Mouse (Mus musculus): Measurements from ENCODE around the gene 1700092M07Rik. TPM values are rescaled to one million over a fixed set of nuclear protein-coding genes. Genes with fewer than 3 reads are reported as not detected.
A peak's percentile ranks its signal among the peaks of the same experiment; 100 is the strongest.

1700092M07Rik gene
- polyA plus RNA-seq, 1 experiment, result 2.2 TPM

GRCm38 (mm10) chr19:8760757-8761156 lies 20.2 kb downstream of the 1700092M07Rik start:
- H3K4me3 ChIP-seq (ENCODE audit: low read depth, low read length), result no peak overlapping the region
- no peaks in the 10 kb centered on the region for H3K27me3 ChIP-seq (ENCODE audit: control insufficient read depth, insufficient read depth, low read length, poor library complexity, severe bottlenecking)
- peaks cover 36% of the 10 kb centered on the region for H3K36me3 ChIP-seq (ENCODE audit: control insufficient read depth, insufficient read depth, low read length, poor library complexity, severe bottlenecking)
- H3K9ac ChIP-seq (ENCODE audit: low read depth, poor library complexity, severe bottlenecking), result no peak overlapping the region
- H3K4me1 ChIP-seq (ENCODE audit: control insufficient read depth, insufficient read depth, low read length), result no peaks in the 10 kb centered on the region
- TF ChIP-seq EP300 (IDR thresholded peaks at IDR 0.05; ENCODE audit: insufficient read depth, low read depth, low read length) (no peak), CTCF (IDR thresholded peaks at IDR 0.05; ENCODE audit: low read depth, low read length) (peak; percentile 1)
- H3K9me3 ChIP-seq (replicated peaks; ENCODE audit: control insufficient read depth, insufficient read depth, low read length, poor library complexity, severe bottlenecking), result peaks cover 16% of the 10 kb centered on the region
- no peak overlapping the region for H3K27ac ChIP-seq (ENCODE audit: insufficient read depth, low read length)

- Histone ChIP-seq H3K36me3 (ENCODE audit: control insufficient read depth, insufficient read depth, low read length, poor library complexity, severe bottlenecking) (peaks cover 58% of the 10 kb centered on the region), H3K27ac (ENCODE audit: insufficient read depth, low read length) (no peak overlapping the region), H3K4me1 (ENCODE audit: control insufficient read depth, insufficient read depth, low read length) (no peaks in the 10 kb centered on the region), H3K9me3 (replicated peaks; ENCODE audit: control insufficient read depth, insufficient read depth, low read length, poor library complexity, severe bottlenecking) (peaks cover 16% of the 10 kb centered on the region), H3K9ac (ENCODE audit: low read depth, poor library complexity, severe bottlenecking) (no peak overlapping the region), H3K27me3 (ENCODE audit: control insufficient read depth, insufficient read depth, low read length, poor library complexity, severe bottlenecking) (no peaks in the 10 kb centered on the region), H3K4me3 (ENCODE audit: low read depth, low read length) (no peak overlapping the region)
- TF ChIP-seq CTCF (IDR thresholded peaks at IDR 0.05; ENCODE audit: low read depth, low read length), result no peak
- TF ChIP-seq POLR2A (IDR thresholded peaks at IDR 0.05; ENCODE audit: insufficient read depth, low read length), result no peak
- no peak for TF ChIP-seq EP300 (IDR thresholded peaks at IDR 0.05; ENCODE audit: insufficient read depth, low read depth, low read length)
These were observed 22.8 kb downstream of the 1700092M07Rik start for GRCm38 (mm10) chr19:8763276-8763675.

- Histone ChIP-seq H3K27me3 (ENCODE audit: control insufficient read depth, insufficient read depth, low read length, poor library complexity, severe bottlenecking) (no peaks in the 10 kb centered on the region), H3K9me3 (replicated peaks; ENCODE audit: control insufficient read depth, insufficient read depth, low read length, poor library complexity, severe bottlenecking) (peaks cover 16% of the 10 kb centered on the region), H3K4me1 (ENCODE audit: control insufficient read depth, insufficient read depth, low read length) (no peaks in the 10 kb centered on the region), H3K4me3 (ENCODE audit: low read depth, low read length) (no peak overlapping the region), H3K9ac (ENCODE audit: low read depth, poor library complexity, severe bottlenecking) (no peak overlapping the region), H3K27ac (ENCODE audit: insufficient read depth, low read length) (no peak overlapping the region), H3K36me3 (ENCODE audit: control insufficient read depth, insufficient read depth, low read length, poor library complexity, severe bottlenecking) (peaks cover 67% of the 10 kb centered on the region)
- no peak for TF ChIP-seq POLR2A (IDR thresholded peaks at IDR 0.05; ENCODE audit: insufficient read depth, low read length)
- no peak for TF ChIP-seq EP300 (IDR thresholded peaks at IDR 0.05; ENCODE audit: insufficient read depth, low read depth, low read length)
- TF ChIP-seq CTCF (IDR thresholded peaks at IDR 0.05; ENCODE audit: low read depth, low read length), result no peak
These were observed 25.0 kb downstream of the 1700092M07Rik start for GRCm38 (mm10) chr19:8765562-8765961.

- Histone ChIP-seq H3K4me1 (ENCODE audit: control insufficient read depth, insufficient read depth, low read length) (no peaks in the 10 kb centered on the region), H3K27me3 (ENCODE audit: control insufficient read depth, insufficient read depth, low read length, poor library complexity, severe bottlenecking) (no peaks in the 10 kb centered on the region), H3K4me3 (ENCODE audit: low read depth, low read length) (peak within 1 kb of the TSS; percentile 94), H3K9me3 (replicated peaks; ENCODE audit: control insufficient read depth, insufficient read depth, low read length, poor library complexity, severe bottlenecking) (no peaks in the 10 kb centered on the region), H3K27ac (ENCODE audit: insufficient read depth, low read length) (peak within 1 kb of the TSS; percentile 37), H3K9ac (ENCODE audit: low read depth, poor library complexity, severe bottlenecking) (peak within 1 kb of the TSS; percentile 75), H3K36me3 (ENCODE audit: control insufficient read depth, insufficient read depth, low read length, poor library complexity, severe bottlenecking) (peaks cover 37% of the 10 kb centered on the region)
- peak; percentile 94 for TF ChIP-seq POLR2A (IDR thresholded peaks at IDR 0.05; ENCODE audit: insufficient read depth, low read length)
- no peak for TF ChIP-seq CTCF (IDR thresholded peaks at IDR 0.05; ENCODE audit: low read depth, low read length)
These were observed 30.2 kb downstream of the 1700092M07Rik start, which contains the start of gene Tmem223 for GRCm38 (mm10) chr19:8770567-8771270. Tmem223 (plus strand) TSS chr19:8770996.

DNA sequence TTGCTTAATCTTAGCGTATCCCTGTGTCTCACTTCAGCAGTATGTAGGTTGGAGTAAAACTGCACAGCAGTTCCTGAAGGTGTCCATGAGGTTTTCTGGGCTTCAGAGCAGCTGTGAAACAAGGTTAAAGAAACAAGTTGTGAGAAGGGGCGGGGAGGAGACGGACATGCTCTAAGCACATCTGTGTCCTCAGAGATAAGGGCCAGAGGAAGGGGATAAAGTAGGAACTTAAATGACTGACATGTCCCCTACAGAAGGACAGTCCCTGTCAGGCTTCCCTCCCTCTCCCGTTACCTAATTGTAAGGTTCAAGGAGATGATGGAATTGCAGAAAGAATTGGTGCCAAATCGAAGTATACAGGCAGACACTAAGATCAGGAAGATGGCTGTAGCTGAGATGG lies 32.5 kb downstream of the 1700092M07Rik start:
- TF ChIP-seq EP300 (IDR thresholded peaks at IDR 0.05; ENCODE audit: insufficient read depth, low read depth, low read length), result no peak
- TF ChIP-seq POLR2A (IDR thresholded peaks at IDR 0.05; ENCODE audit: insufficient read depth, low read length), result no peak
- no peak for TF ChIP-seq CTCF (IDR thresholded peaks at IDR 0.05; ENCODE audit: low read depth, low read length)
- no peaks in the 10 kb centered on the region for H3K4me1 ChIP-seq (ENCODE audit: control insufficient read depth, insufficient read depth, low read length)
- no peaks in the 10 kb centered on the region for H3K9me3 ChIP-seq (replicated peaks; ENCODE audit: control insufficient read depth, insufficient read depth, low read length, poor library complexity, severe bottlenecking)
- no peak overlapping the region for H3K4me3 ChIP-seq (ENCODE audit: low read depth, low read length)
- H3K27ac ChIP-seq (ENCODE audit: insufficient read depth, low read length), result no peak overlapping the region
- H3K27me3 ChIP-seq (ENCODE audit: control insufficient read depth, insufficient read depth, low read length, poor library complexity, severe bottlenecking), result no peaks in the 10 kb centered on the region
- H3K9ac ChIP-seq (ENCODE audit: low read depth, poor library complexity, severe bottlenecking), result no peak overlapping the region; the same call in 1 of the 2 replicates
- H3K36me3 ChIP-seq (ENCODE audit: control insufficient read depth, insufficient read depth, low read length, poor library complexity, severe bottlenecking), result peaks cover 19% of the 10 kb centered on the region

DNA sequence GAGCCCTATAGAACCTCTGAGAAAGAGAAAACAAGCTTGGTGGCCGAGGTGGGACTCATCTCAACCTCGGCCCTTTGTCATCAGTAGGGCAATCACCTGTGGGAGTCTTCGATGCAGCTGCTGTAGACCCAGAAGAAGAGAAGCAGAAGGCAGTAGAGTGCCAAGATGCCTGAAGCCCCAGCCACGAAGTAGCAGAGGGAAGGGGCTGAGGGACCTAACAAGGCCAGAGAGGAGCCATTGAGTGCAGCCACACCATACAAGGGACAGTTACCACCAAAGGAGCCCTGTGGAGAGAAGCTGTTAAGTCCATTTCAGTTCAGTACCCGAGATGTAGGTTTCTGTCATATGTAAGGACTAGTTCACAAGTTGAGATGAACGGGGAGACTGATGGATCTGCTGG lies 32.9 kb downstream of the 1700092M07Rik start:
- Histone ChIP-seq H3K36me3 (ENCODE audit: control insufficient read depth, insufficient read depth, low read length, poor library complexity, severe bottlenecking) (peaks cover 20% of the 10 kb centered on the region), H3K27ac (ENCODE audit: insufficient read depth, low read length) (no peak overlapping the region), H3K4me3 (ENCODE audit: low read depth, low read length) (peak overlapping the region; percentile 29; the same call in 1 of the 2 replicates), H3K4me1 (ENCODE audit: control insufficient read depth, insufficient read depth, low read length) (no peaks in the 10 kb centered on the region), H3K9ac (ENCODE audit: low read depth, poor library complexity, severe bottlenecking) (peak overlapping the region; percentile 84), H3K9me3 (replicated peaks; ENCODE audit: control insufficient read depth, insufficient read depth, low read length, poor library complexity, severe bottlenecking) (no peaks in the 10 kb centered on the region), H3K27me3 (ENCODE audit: control insufficient read depth, insufficient read depth, low read length, poor library complexity, severe bottlenecking) (no peaks in the 10 kb centered on the region)
- TF ChIP-seq EP300 (IDR thresholded peaks at IDR 0.05; ENCODE audit: insufficient read depth, low read depth, low read length) (no peak), CTCF (IDR thresholded peaks at IDR 0.05; ENCODE audit: low read depth, low read length) (no peak), POLR2A (IDR thresholded peaks at IDR 0.05; ENCODE audit: insufficient read depth, low read length) (no peak)
